Mouse (Mus musculus) neural tube, embryonic 11.5 days (tissue): ENCODE measurements around the gene Clip2. TPM values are rescaled to one million over a fixed set of nuclear protein-coding genes. Genes with fewer than 3 reads are reported as not detected.

Experiments used
- ATAC-seq: fragments of 200-750 bp; cut with Nextera tagmentation; 2 replicates; pipeline ENCODE4 v1.8.0; 2017; ENCODE audit warnings: moderate number of reproducible peaks, mild to moderate bottlenecking, moderate TSS enrichment, moderate library complexity; ENCODE audit not compliant: insufficient read depth, low FRiP score, low TSS enrichment
- DNase-seq: peaks from one replicate; pipeline ENCODE4 v3.0.0-alpha.2; 2015; ENCODE audit warnings: low spot score
- H3K27ac ChIP-seq: fragments of 300-500 bp; sonication (generic); 2 replicates; pipeline ENCODE4 v1.5.1; 2014; ENCODE audit warnings: low read depth, mild to moderate bottlenecking, low read length
- H3K27me3 ChIP-seq: fragments of 300-500 bp; sonication (generic); 2 replicates; pipeline ENCODE4 v1.6.1; 2014; ENCODE audit warnings: mild to moderate bottlenecking, low read length, mixed read lengths; ENCODE audit not compliant: control insufficient read depth, insufficient read depth
- H3K36me3 ChIP-seq: fragments of 300-500 bp; sonication (generic); 2 replicates; pipeline ENCODE4 v1.6.1; 2014; ENCODE audit warnings: mild to moderate bottlenecking, low read length, moderate library complexity, mixed read lengths; ENCODE audit not compliant: control insufficient read depth, insufficient read depth
- H3K4me1 ChIP-seq: fragments of 300-500 bp; sonication (generic); 2 replicates; pipeline ENCODE4 v1.6.1; 2014; ENCODE audit warnings: low read length, mixed read lengths; ENCODE audit not compliant: control insufficient read depth, insufficient read depth
- H3K4me2 ChIP-seq: fragments of 300-500 bp; sonication (generic); 2 replicates; pipeline ENCODE4 v1.6.1; 2014; ENCODE audit warnings: low read depth, mild to moderate bottlenecking, moderate library complexity
- H3K4me3 ChIP-seq: fragments of 300-500 bp; sonication (generic); 2 replicates; pipeline ENCODE4 v1.5.1; 2014; ENCODE audit warnings: low read depth, low read length
- H3K9ac ChIP-seq: fragments of 300-500 bp; sonication (generic); 2 replicates; pipeline ENCODE4 v1.6.1; 2014; ENCODE audit warnings: mild to moderate bottlenecking, low read length
- H3K9me3 ChIP-seq: fragments of 300-500 bp; sonication (generic); 2 replicates; pipeline ENCODE4 v1.6.1; 2016; ENCODE audit warnings: low read length; ENCODE audit not compliant: control insufficient read depth
- WGBS: fragments of 180-500 bp; shearing (Covaris S2); extraction: QIAGEN DNeasy Blood & Tissue Kit; methylation state at CpG from one replicate; pipeline ENCODE4 v1.1.7; 2014; 5-methylcytosine and 5-hydroxymethylcytosine counted together
- polyA plus RNA-seq: library from polyadenylated mRNA; unstranded; fragments of >200 nt; fragmentation: Nextera tagmentation; extraction: Ambion mirVana; gene quantifications from 2 replicates; pipeline ENCODE4 v1.2.1, GENCODE M21; 2014

Clip2 gene
- polyA plus RNA-seq, 1 experiment from 2014 or later: 7.6 TPM

GRCm38 (mm10) chr5:134468158-134468765, 84.0 kb downstream of the Clip2 start:
- DNase-seq: no peak

GRCm38 (mm10) chr5:134467030-134467549, 85.1 kb downstream of the Clip2 start:
- H3K27ac ChIP-seq: no peak overlapping the region

More at GRCm38 (mm10) chr5:134468158-134468765, 84.0 kb downstream of the Clip2 start:
- Histone ChIP-seq H3K36me3 (no peaks in the 10 kb centered on the region), H3K9ac (no peak overlapping the region), H3K4me1 (peaks cover 14% of the 10 kb centered on the region), H3K4me3 (no peak overlapping the region), H3K9me3 (no peaks in the 10 kb centered on the region), H3K27me3 (no peaks in the 10 kb centered on the region), H3K4me2 (no peak overlapping the region), H3K27ac (no peak overlapping the region)
- WGBS: 73% methylated on average over 10 of the region's 10 CpGs
- no peak for ATAC-seq

GRCm38 (mm10) chr5:134466296-134467029, 85.8 kb downstream of the Clip2 start:
- Histone ChIP-seq H3K36me3 (no peaks in the 10 kb centered on the region), H3K4me3 (no peak overlapping the region), H3K4me1 (peaks cover 14% of the 10 kb centered on the region), H3K27me3 (no peaks in the 10 kb centered on the region), H3K9me3 (no peaks in the 10 kb centered on the region), H3K4me2 (peak overlapping the region; percentile 22; the same call in 1 of the 2 replicates), H3K9ac (peak overlapping the region; percentile 6; the same call in 1 of the 2 replicates), H3K27ac (no peak overlapping the region; the same call in 1 of the 2 replicates)
- no peak; the same call in 1 of the 2 replicates for ATAC-seq
- WGBS: 17% methylated on average over 21 of the region's 21 CpGs
- DNase-seq: peak; percentile 68

More at GRCm38 (mm10) chr5:134467030-134467549, 85.1 kb downstream of the Clip2 start:
- Histone ChIP-seq H3K4me3 (no peak overlapping the region), H3K4me2 (no peak overlapping the region), H3K4me1 (peaks cover 14% of the 10 kb centered on the region), H3K9ac (no peak overlapping the region), H3K27me3 (no peaks in the 10 kb centered on the region), H3K36me3 (no peaks in the 10 kb centered on the region), H3K9me3 (no peaks in the 10 kb centered on the region)
- ATAC-seq: no peak
- peak; percentile 36 for DNase-seq
- WGBS: 61% methylated on average over 8 of the region's 8 CpGs

- Histone ChIP-seq H3K4me1 (peaks cover 14% of the 10 kb centered on the region), H3K27me3 (no peaks in the 10 kb centered on the region), H3K9ac (no peak overlapping the region), H3K36me3 (no peaks in the 10 kb centered on the region), H3K9me3 (no peaks in the 10 kb centered on the region), H3K27ac (no peak overlapping the region), H3K4me2 (no peak overlapping the region), H3K4me3 (no peak overlapping the region)
- 100% methylated on average over 1 of the region's 1 CpGs for WGBS
- DNase-seq (no peak), ATAC-seq (no peak)
Measured at GRCm38 (mm10) chr5:134465197-134465596, 87.0 kb downstream of the Clip2 start.

GRCm38 (mm10) chr5:134464225-134464624, 88.0 kb downstream of the Clip2 start:
- no peak overlapping the region for H3K27ac ChIP-seq
- H3K36me3 ChIP-seq: no peaks in the 10 kb centered on the region
- peaks cover 14% of the 10 kb centered on the region for H3K4me1 ChIP-seq
- DNase-seq: no peak
- H3K4me3 ChIP-seq: no peak overlapping the region
- no peaks in the 10 kb centered on the region for H3K9me3 ChIP-seq
- 86% methylated on average over 5 of the region's 5 CpGs for WGBS
- H3K4me2 ChIP-seq: no peak overlapping the region
- no peaks in the 10 kb centered on the region for H3K27me3 ChIP-seq
- H3K9ac ChIP-seq: no peak overlapping the region
- ATAC-seq: no peak

- ATAC-seq (no peak), DNase-seq (no peak)
- 84% methylated on average over 8 of the region's 8 CpGs for WGBS
- no peaks in the 10 kb centered on the region for H3K9me3 ChIP-seq
- no peak overlapping the region for H3K27ac ChIP-seq
- H3K4me2 ChIP-seq: no peak overlapping the region
- no peak overlapping the region for H3K9ac ChIP-seq
- H3K27me3 ChIP-seq: no peaks in the 10 kb centered on the region
- peaks cover 14% of the 10 kb centered on the region for H3K4me1 ChIP-seq
- no peaks in the 10 kb centered on the region for H3K36me3 ChIP-seq
- no peak overlapping the region for H3K4me3 ChIP-seq
Measured at GRCm38 (mm10) chr5:134462731-134463130, 89.5 kb downstream of the Clip2 start.

- H3K4me2 ChIP-seq: no peak overlapping the region
- H3K4me1 ChIP-seq: peaks cover 14% of the 10 kb centered on the region
- ATAC-seq: no peak
- no peak overlapping the region for H3K4me3 ChIP-seq
- no peak overlapping the region for H3K9ac ChIP-seq
- H3K27me3 ChIP-seq: no peaks in the 10 kb centered on the region
- H3K36me3 ChIP-seq: no peaks in the 10 kb centered on the region
- WGBS: 78% methylated on average over 2 of the region's 2 CpGs
- H3K9me3 ChIP-seq: no peaks in the 10 kb centered on the region
- no peak for DNase-seq
- H3K27ac ChIP-seq: no peak overlapping the region
Measured at GRCm38 (mm10) chr5:134462316-134462715, 89.9 kb downstream of the Clip2 start.

- Histone ChIP-seq H3K27ac (no peak overlapping the region), H3K36me3 (no peaks in the 10 kb centered on the region), H3K4me1 (no peaks in the 10 kb centered on the region), H3K4me2 (no peak overlapping the region), H3K27me3 (no peaks in the 10 kb centered on the region), H3K4me3 (no peak overlapping the region), H3K9me3 (no peaks in the 10 kb centered on the region), H3K9ac (no peak overlapping the region)
- WGBS: 89% methylated on average over 4 of the region's 4 CpGs
- no peak for DNase-seq
- ATAC-seq: no peak
Measured at GRCm38 (mm10) chr5:134460546-134460945, 91.7 kb downstream of the Clip2 start.
